Mouse (Mus musculus) cerebellum, adult 11-12 months (tissue): ENCODE data around the gene Pygm.

Experiments used
- DNase-seq: peaks from one replicate; pipeline ENCODE4 v3.0.0; 2022

Gene Pygm

DNA sequence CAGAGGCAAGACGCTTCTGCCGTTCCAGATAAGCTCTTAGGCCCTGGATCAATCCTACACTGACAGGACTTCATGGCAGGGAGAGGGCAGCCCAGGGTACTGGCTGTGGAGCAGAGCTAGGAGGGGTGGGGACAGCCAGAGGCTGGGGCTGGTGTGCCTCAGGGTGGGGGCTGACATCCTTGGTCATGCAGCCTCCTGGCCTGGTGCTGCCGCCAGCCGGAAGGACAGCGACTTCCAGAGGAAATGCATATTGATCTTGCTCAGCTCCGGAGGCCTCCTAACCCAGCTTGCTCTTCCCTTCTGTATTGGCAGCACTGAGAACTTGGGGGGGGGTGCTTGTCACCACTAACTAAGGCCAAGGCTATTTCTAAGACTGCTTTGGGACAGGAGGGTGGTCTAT is 31.3 kb downstream of the Pygm start:
- DNase-seq = peak; percentile 27

DNA sequence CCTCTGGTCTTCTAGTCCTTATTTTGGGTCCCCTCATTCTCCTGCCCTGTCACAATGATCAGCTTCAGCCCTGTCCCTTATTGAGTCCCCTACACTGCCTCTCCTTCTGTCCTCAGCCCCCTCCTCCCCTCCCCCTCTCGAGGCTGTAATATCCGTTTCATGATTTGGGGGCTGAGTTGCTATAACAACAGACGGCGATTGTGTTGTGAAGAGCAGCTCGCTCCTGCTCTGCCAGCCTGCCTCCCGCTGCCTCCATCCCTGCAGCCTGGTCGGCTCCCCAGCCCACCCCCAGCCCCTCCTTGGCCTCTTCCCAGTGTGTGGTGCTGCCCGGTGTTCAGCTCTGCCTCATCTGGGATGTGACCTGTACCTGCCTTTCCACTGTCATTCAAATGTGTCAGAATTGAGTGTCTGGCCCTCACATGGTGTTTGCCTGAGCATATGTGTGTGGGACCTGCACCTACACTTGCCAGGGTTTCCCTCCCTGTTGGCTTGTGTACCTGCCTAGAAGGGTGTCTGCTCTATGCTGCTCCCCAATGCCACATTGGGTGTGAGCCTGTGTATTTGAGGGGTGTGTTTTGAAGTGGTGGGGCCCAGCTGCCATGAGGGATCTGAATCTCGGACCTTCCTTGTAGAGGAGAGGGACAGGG is 32.0 kb downstream of the Pygm start:
- peak; percentile 43 for DNase-seq

DNA sequence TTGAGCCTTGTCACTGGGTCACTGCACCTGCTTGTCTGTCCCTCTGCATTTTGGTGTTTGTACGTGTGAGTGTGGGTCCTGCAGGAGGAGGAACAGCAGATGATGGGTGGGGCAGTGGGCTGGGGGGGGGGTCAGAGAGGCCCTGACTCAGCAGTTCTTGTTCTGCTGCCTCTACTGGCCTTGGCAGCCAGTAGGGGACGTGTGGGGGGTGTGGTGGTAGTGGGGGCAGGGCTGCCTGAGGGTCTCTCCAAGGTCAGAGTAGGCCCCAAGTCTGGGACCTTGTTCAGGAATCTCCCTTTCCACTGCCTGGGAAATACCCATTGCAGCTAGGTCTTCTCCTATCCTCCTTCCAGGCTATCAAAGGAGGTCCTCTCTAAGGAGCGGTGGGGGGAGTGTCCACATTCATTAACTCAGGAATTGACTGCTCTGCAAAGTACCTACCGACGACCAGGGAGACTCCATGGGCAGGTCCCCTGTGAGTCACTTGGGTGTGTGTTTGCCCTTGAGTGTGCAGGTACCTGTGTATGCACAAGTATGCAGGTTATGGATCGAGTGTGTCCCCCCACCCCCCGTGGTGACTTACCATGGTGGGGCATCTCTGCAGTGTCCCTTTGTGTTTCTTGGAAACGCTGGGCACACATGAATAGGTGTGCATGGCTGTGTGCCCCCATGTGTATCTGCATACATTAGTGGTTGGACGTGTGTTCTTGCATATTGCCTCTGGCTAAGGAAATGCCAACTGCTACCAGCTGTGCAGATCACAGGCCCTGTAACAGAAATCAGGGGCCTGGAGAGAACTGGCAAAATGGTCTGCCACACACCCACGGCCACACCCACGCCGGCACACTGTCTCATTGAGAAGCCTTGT is 32.9 kb downstream of the Pygm start:
- peak; percentile 67 for DNase-seq

DNA sequence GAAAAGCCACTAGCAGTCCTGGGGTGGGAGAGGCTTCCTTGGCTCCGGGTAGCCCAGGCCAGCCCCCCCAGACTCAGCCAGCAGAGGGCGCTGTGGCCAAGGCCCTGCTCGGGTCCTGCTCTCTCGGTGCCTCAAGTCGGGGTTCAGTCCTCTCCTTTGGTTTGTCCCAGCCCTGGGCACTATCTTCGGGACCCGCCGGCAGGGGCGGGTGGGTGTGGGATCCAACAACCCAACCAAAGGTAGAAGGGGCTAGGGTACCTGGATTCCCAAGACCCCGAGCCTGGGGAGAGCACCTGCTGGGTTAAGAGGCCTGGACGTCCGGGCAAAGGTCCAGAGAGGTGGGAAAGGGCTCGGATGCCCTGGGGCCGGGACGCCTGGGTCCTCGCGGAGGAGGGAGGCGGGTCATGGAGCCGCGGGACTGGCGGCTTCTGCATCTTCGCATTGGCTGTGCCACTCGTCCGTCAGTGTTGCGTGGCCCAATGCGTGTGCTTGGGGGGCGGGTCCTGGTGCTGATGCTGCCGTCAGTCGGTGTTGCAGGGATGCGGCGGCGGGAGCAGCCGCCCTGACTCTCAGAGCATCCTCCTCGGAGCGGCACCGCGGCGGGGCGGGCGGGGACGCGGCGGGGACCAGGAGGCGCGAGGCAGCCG is 34.2 kb downstream of the Pygm start, which contains the start of gene Nrxn2:
Gene Nrxn2, plus strand, starts transcription at position 499 of the 647 bp plus-strand sequence.
- peak; percentile 97 for DNase-seq

DNA sequence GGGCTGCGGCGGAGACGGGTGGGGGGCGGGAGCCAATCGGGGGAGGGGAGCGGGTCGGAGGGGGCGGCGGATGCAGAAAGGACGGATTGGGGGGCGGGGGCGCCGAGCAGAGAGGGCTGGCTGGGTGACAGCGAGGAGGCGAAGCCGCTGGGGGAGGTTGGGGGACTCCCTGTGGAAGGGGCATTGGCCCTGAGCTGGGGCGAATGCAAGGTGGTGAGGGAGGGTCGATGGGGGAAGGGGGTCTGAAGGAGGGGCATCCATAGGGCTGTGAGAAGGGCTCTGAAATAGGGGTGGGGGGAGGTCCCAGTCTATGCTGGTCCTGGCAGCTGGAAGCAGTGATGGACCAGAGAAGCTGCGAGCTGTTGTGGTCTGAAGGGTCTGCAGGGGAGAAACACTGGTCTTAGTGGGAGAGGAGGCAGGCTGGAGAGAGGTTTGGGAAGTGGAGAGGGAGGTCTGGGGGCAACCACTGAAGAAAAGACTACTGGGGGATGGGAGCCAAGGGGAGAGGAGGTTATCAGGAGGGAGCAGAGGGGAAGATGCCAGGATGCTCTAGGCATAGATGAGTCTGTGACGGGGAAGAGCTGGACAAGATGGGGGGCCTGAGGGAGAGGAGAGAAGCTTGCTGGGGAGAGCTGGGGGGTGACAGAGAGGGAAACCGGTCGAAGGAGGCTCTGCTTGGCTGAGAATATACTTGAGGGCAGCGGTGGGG is 34.9 kb downstream of the Pygm start:
- DNase-seq = peak; percentile 75

DNA sequence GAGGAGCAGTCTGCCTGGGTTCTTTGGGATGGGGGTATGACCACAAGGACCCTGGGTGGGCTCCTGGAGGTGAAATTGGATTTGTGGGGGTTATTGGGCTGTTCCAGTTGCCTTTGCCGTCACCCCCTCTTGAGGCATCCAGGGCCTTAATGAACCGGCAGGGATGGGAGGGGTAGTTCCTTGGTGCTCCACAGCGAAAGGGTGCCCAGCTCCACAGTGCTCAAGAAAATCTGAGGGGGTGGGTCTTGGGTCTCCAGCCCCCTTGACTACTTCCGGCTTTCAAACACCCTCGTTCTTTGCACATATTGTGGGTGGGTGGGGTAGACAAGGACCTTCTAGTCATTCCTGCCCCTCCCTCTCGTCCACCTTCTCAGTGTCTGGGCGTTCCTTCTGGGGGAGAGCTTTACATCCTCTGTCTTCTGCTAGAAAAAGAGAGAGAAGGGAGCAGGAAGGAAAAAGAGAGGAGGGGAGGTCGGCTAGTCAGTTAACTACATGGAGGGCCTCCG is 35.7 kb downstream of the Pygm start:
- peak; percentile 61 for DNase-seq

DNA sequence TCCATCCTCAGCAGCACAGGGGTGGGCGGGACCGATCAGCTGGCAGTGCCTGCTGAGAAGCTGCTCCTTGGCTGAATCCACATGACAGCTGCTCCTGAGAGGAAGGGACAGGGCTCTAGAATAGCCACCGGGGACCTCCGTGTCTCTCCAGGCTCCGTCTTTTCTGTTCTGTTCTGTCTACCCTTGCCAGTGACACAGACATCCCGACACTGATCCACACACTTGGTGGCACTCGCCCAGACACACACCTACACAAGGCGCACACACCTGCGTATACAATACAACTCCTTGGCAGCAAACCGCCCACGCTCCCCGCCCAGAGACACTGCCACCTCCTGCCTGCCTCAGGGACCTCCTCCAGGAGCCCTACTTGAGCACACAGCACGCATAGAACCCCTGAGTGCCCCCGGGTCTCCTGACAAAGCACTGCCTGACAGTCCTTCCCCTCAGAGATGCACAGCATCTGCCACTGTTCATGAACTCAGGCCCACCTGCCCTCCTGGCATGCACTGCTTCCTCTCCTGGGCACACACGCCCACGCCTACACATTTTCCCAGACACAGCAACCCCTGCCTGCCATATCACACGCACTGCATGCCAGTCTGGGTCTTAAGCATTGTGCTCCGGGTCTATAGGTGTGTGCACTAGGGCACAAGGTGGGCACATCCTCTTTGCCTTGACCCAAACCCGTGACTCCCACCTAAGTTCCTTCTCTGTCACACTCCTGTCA is 36.4 kb downstream of the Pygm start:
- peak; percentile 79 for DNase-seq

DNA sequence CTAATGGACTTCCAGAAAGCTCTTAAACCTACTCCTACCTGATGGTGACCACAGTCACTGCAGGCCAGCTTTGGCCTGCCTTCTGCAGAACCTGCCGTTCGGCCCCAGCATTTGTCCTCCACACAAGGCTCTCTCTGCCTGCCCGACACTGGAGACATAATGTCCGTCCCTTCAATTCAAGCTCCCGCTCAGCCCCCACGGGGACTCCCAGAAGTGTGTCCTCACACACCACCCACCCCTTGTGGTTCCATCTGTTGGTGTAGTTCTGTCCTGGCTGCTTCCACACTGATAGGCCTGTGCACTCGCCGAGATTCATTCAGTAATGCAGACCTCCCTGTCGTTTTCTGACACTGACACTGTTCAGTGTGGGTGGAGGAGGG is 37.0 kb downstream of the Pygm start:
- DNase-seq = peak; percentile 55

DNA sequence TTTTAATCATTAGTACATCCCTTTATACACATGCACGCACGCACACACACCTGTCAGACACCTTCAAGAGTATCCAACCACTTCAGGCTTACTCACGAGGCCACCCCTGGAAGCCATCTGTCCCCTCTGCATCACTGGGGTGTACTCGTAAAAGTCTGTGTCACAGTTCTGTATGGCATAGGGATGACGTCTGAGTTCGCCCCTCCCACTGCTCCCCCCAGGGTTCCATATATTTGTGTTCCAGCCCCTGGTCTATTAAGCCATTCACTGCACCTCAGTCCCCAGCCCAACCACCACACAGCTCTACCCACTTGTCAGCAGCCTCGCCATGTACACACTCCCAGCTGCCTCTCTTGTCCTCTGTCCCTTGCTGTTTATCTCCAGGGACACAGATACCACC is 37.8 kb downstream of the Pygm start:
- peak; percentile 54 for DNase-seq

DNA sequence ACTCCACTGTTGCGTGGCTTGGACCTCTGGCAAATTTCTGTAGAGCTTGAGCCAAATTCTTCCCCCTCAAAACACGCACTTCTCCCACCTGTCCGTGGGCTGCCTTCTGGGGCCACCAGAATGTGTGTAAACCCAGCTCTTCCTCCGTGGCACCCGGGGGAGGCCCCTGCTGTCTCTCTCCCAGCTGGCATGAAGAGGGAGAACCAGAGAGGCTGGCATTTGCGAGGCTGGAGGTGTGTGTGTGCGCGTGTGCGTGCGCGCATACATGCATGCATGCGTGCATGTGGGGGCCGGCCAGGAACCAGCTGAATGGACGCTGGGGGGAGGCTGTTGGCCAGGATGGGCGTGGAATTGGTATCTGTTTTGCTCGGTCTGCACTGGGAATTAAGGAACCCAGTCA is 39.0 kb downstream of the Pygm start:
- DNase-seq = peak; percentile 60

DNA sequence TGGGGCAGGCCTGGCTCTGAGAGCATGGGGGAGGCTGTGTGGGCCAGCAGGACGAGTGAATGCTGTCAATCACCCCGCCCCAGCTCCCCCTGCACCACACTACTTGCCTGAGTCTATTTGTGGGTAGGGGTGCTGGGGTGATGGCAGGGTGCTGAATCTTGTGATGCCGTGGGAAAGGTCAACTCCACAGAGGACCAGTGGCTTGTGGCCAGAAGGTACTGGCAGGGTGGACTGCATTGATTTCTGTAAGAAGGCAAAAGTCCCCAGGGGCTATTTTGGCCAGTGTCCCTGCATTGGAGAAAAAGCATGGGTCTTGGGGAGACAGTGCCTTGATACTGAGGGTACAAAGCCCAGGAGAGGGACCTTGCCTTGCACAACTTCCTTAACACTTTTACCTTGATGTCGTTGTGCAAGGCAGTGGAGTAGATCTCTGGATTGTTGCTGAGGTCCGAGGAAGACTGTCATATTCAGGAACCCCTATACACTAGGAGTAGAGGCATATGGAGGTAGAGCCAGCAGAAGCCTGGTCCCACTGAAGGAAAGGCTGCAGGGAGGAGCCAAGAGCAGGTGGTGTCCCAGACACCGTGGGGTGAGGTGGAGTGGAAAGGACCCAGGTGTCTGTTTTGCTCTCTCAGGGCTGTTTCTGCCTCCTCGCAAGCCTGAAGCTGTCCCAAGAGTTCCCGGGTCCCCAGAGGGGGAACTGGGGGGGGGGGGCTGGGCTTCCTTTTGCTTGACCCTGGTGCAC is 40.1 kb downstream of the Pygm start:
- DNase-seq = peak; percentile 65

DNA sequence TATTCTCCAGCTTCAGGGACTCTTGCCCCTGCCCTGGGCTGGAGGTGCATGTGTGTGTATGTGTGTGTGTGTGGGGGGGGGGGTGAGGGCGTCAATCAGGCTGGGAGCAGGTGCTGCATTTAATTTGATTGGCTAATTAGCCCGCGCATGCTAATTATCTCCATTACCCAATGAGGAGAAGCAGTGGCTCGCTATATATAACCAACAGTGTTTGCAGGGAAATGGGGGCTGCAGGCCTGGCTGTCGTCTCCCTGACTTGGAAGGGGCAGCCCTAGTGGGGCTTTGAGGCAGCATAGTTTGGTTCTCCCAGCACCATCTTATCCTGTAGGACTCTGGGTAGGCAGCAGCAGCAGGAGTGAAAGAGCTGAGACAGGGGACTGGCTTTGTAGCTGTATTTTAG is 41.4 kb downstream of the Pygm start:
- peak; percentile 23 for DNase-seq

DNA sequence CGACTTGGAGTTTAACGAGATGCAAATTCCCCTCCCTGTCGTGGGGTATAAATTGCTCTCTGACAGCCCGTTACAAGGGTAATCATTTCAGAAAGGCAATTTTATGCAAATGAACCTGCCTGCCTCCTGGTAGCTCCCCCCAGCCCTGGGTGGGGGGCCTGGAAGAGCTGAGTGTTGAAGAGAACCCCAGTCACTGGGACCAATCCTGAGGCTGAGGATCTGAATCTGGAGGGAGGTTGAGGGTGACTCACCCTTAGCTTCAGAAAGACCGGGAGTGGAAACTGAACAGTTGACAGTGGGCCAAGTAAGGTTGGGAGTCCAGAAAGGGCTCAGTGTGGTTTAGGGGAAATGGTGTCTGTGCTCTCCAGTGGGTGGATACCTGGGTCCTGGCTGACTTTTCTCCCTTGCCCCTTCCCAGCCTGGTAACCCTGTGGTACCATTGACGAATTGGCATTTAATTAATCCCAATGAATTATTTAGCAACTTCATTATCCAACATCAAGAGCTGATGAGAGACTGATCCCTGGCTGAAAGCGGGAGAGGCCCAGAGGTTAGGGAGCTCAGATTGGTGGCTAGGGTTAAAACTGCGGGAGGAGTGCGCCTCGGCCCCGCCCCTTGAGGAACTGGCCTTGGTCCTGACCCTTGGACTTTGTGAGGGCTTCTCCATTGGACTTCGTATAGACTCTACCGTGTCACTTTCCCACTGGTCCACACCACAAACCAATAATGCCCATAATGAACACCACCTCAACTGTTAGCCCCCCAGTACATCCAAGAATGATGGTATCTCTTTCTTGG is 42.7 kb downstream of the Pygm start:
- peak; percentile 53 for DNase-seq

DNA sequence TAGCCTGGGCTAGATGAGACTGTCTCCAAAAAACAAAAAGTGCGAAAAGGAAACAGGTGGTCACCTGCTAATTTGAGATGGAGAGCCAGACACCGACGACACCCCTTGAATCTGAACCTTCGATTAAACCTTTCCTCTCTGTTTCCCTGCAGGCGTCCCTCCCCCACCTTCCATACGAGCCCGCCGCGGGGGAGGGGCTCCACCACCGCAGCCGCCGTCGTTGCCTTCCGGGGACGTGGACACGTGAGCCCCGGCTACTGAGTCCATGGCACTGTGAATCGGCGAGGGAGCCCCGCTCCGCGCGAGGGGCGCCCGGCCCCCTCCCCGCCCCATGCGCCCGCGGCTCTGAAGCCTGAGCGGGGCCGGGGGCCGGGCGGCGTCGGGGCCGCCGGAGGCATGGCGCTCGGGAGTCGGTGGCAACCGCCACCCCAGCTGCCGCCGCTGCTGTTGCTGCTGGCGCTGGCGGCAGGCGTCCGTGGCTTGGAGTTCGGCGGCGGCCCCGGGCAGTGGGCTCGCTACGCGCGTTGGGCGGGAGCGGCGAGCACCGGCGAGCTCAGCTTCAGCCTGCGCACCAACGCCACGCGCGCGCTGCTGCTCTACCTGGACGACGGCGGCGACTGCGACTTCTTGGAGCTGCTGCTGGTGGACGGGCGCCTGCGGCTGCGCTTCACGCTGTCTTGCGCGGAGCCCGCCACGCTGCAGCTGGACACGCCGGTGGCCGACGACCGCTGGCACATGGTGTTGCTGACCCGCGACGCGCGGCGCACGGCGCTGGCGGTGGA is 43.6 kb downstream of the Pygm start:
- DNase-seq = peak; percentile 41

DNA sequence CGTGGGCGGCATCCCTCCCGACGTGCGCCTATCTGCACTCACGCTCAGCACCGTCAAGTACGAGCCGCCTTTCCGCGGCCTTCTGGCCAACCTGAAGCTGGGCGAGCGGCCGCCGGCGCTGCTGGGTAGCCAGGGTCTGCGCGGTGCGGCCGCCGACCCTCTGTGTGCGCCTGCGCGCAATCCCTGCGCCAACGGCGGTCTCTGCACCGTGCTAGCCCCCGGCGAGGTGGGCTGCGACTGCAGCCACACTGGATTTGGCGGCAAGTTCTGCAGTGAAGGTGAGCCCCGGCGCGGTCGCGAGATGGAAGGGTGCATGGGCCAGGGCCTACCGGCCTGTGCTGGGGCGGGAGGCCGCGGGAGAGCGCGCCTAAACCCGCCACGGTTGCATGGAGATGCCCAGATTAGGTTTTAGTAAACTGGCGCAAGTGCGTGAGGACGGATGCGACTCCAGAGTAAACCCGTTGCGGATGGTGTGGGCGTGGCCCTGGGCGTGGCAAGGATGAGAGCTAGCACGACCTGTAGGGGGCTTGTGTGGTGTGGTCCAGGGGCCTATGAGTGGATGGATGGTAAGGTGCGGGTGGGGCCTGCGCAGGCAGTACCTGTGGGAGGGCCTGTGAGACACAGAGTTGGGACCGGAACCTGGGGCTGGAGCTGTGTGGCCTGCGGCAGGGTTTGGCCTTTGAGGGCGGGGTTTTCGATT is 44.5 kb downstream of the Pygm start:
- peak; percentile 54 for DNase-seq

DNA sequence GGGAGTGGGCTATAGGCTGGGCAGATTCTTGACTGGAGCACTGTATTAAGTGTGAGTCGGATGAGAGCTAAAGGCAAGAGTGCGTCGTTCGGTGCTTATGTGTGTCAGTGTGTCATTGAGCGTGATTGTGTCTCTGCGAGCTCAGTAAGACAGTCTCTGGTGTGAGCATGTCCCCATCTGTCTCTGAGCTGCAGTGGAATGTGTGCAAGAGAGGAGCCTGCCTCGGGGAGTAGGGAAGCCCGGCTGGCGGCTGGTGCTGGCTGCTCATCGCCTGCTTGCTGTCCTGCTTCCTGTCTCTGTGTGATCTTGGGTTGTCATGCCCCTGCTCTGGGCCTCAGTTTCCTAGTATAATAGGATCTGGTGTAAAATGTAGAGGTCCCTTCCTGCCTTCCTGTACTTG is 58.8 kb downstream of the Pygm start:
- no peak for DNase-seq

DNA sequence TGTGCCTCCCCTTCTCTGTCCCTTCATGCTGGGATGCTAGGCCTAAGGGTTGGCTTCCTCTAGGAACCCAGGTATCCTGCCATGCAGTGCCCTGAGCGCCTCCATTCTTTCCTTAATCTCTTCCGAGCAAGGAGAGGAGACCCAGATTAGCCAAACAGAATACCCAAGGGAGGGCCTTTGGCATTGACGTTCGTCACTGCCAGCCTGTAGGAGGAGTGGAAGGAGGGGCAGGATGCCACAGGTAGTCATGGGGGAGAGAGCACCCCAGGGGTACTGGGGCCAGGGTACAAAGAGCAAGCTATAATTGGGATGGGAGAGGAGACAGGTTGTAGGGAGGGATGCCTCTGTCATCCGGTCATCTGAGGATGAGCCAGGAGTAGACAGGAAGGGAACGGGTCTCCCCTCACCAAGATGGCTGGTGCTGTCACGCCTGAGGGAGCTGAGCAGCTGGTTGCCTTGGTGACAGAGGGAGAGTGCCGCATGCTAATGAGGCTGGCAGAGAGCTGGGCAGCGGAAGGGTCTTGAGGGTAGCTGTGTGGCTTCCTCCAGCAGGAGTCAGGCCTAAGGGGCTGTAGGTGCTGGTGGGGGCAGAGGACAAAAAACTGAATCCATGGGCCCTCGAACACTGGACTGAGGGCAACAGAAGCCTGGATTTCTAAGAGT is 61.7 kb downstream of the Pygm start:
- no peak for DNase-seq

DNA sequence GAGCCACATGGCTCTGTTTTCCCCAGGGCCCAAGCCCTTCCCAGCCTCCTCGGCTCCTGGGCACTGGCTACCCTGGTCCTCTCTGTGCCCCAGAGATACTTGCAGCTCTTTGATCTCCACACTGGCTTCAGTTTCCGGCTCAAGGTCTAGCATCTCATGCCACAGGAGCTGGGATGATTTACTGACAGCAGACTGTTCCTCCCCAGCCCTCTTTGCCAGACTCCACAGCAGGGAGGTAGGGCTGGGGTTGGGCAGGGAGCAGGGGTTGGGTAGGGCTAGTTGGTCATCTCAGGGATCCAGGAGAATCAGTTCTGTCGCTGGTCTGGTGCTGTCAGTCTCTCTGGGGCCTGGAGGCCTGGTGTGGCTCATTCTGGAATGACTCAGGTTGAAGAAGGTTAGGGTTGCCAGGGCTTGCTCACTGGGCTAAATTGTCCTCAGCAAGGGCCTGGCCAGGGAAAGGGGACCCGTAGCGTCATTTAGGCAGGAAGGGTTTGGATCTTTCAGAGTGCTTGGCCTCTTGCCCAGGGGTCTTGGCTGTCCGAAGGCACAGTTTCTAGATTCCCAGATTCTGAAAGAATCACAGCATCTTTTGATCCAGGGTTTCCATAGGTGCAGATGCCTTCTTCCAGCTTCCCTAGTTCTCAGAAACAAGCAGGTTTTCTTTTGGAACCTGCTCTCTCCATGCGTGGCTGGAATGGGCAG is 62.7 kb downstream of the Pygm start:
- DNase-seq = no peak
